Mouse (Mus musculus): ENCODE measurements around the gene AA792892.
"Not testable (repeated sequence)": the region's sequence is repeated elsewhere in the genome, so short reads cannot be mapped to it uniquely, and the experiment has no call there.

The AA792892 gene

DNA sequence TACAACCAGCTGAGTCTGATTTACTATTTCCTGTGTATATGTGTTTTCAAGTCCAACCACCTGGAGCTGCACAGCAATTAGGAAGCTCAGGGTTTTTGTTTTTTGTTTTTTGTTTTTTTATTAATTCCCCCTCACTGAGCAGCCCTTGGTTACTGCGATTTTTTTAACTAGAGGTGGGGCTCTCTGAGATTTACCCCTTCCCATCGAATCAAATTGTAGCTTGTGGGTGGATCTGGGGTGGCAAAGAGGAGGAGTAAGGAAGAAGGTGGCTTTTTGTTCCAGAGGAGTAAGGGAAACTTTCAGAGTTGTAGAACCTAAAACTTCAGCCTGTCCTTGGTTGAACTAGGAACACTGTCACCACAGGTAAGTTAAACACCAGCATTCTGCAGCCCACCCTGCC is at the start of gene AA792892:
AA792892 (plus strand) TSS at position 301 of the 400 bp plus-strand sequence.
- DNase-seq = not testable (repeated sequence)

DNA sequence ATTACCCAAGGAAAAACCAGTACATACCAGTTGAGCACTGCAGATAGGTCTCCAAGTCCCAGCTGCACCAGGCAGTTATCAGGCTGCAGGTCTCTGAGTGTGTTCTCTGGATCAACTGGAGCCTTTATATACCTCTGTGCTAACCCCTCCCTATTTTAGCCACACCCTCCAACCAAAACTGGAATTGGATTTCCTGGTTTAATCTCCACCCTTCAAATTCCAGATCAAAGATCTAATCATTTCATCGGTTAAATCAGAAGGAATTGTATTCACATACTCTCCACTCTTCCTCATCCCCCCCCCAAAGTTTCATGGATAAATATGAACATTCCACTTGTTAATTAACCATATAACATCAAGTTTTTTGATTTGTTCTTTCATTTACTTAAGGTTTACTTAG is 32.9 kb upstream of the AA792892 start, which contains the start of gene A430089I19Rik:
A430089I19Rik (minus strand) TSS at position 101 of the 400 bp plus-strand sequence.
- DNase-seq = not testable (repeated sequence)

DNA sequence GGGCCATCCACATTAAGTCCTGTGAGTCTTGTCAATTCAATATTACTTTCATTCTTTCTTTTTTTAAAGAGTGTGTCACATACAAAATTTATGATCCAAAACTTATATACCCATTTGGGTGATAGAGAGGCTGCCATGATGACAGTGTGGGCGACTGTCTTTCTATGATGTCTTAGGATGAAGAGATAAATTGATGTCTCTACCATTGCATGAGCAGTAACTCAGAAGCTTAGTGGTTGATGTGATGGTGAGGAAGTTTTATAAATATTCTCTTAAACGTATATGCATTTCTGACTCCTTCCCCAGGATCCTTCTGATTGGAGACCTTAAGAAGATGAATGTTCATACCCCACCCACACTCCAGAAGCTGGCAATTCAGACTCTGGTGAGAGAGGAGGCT is 25.4 kb upstream of the AA792892 start, which contains the start of gene Gm6502:
Gm6502 (plus strand) TSS at position 301 of the 400 bp plus-strand sequence.
- DNase-seq = not testable (repeated sequence)

Data from cerebellum, postnatal 14 days (tissue).